Mouse (Mus musculus) spleen, postnatal 14 days (tissue): ENCODE data around the gene Tfcp2l1.
"Not testable (repeated sequence)": the region's sequence is repeated elsewhere in the genome, so short reads cannot be mapped to it uniquely, and the experiment has no call there.

Experiments
- DNase-seq, 2 experiments: peaks; one replicate each; pipeline ENCODE4 v3.0.0; 2021 to 2022; ENCODE audit warnings: low spot score in 2 of 2

Tfcp2l1 gene

GRCm38 (mm10) chr1:118627781-118628464, at the start of gene Tfcp2l1:
Gene Tfcp2l1, plus strand, starts transcription at chr1:118627945.
- DNase-seq, result peak; percentile 37 to 52

GRCm38 (mm10) chr1:118580174-118580702, 47.5 kb upstream of the Tfcp2l1 start:
- DNase-seq, result no peak

GRCm38 (mm10) chr1:118581179-118581578, 46.6 kb upstream of the Tfcp2l1 start:
- DNase-seq, result no peak

- no peak for DNase-seq
Observed at GRCm38 (mm10) chr1:118589721-118590120, 38.0 kb upstream of the Tfcp2l1 start.

GRCm38 (mm10) chr1:118592933-118593332, 34.8 kb upstream of the Tfcp2l1 start:
- DNase-seq, result no peak

- no peak for DNase-seq
Observed at GRCm38 (mm10) chr1:118595395-118595794, 32.4 kb upstream of the Tfcp2l1 start.

- DNase-seq, result no peak
Observed at GRCm38 (mm10) chr1:118597475-118598213, 30.1 kb upstream of the Tfcp2l1 start.

GRCm38 (mm10) chr1:118598339-118598738, 29.4 kb upstream of the Tfcp2l1 start:
- DNase-seq, result no peak

GRCm38 (mm10) chr1:118613631-118614183, 14.0 kb upstream of the Tfcp2l1 start:
- no peak for DNase-seq

- DNase-seq, result not testable (repeated sequence)
Observed at GRCm38 (mm10) chr1:118621055-118621454, 6.7 kb upstream of the Tfcp2l1 start.

- no peak for DNase-seq
Observed at GRCm38 (mm10) chr1:118622857-118623256, 4.9 kb upstream of the Tfcp2l1 start.

GRCm38 (mm10) chr1:118625461-118625860, 2.3 kb upstream of the Tfcp2l1 start:
- no peak for DNase-seq

GRCm38 (mm10) chr1:118625921-118626320, 1.8 kb upstream of the Tfcp2l1 start:
- no peak for DNase-seq

GRCm38 (mm10) chr1:118626452-118626851, 1.3 kb upstream of the Tfcp2l1 start:
- no peak for DNase-seq

- no peak for DNase-seq
Observed at GRCm38 (mm10) chr1:118633415-118633980, 5.8 kb downstream of the Tfcp2l1 start.

- DNase-seq, result no peak
Observed at GRCm38 (mm10) chr1:118642296-118642999, 14.7 kb downstream of the Tfcp2l1 start.

GRCm38 (mm10) chr1:118643138-118643979, 15.6 kb downstream of the Tfcp2l1 start:
- no peak for DNase-seq

GRCm38 (mm10) chr1:118645701-118646100, 18.0 kb downstream of the Tfcp2l1 start:
- no peak for DNase-seq

GRCm38 (mm10) chr1:118648015-118648414, 20.3 kb downstream of the Tfcp2l1 start:
- no peak for DNase-seq

- DNase-seq, result no peak
Observed at GRCm38 (mm10) chr1:118649933-118650770, 22.4 kb downstream of the Tfcp2l1 start.
